Mouse (Mus musculus) liver, postnatal 0 days (tissue): ENCODE measurements around the gene Unc45a. TPM values are rescaled to one million over a fixed set of nuclear protein-coding genes. Genes with fewer than 3 reads are reported as not detected.

Experiments
- ATAC-seq: fragments of 200-750 bp; cut with Nextera tagmentation; 2 replicates; pipeline ENCODE4 v1.8.0; 2017; ENCODE audit warnings: mild to moderate bottlenecking, moderate library complexity
- DNase-seq: peaks from one replicate; pipeline ENCODE4 v3.0.0-alpha.2; 2016
- H3K27ac ChIP-seq: fragments of 300-500 bp; sonication (generic); 2 replicates; pipeline ENCODE4 v1.5.1; 2014; ENCODE audit warnings: antibody characterized with exemption, moderate library complexity, mild to moderate bottlenecking, low read depth
- H3K27me3 ChIP-seq: fragments of 300-500 bp; sonication (generic); 2 replicates; pipeline ENCODE4 v1.6.1; 2014; ENCODE audit warnings: low read length, control low read depth, mixed read lengths; ENCODE audit not compliant: insufficient read depth
- H3K36me3 ChIP-seq: fragments of 300-500 bp; sonication (generic); replicated peaks from 2 replicates; pipeline ENCODE4 v1.6.1; 2014; ENCODE audit warnings: mild to moderate bottlenecking, control low read depth, low read length, moderate library complexity, mixed read lengths; ENCODE audit not compliant: insufficient read depth
- H3K4me1 ChIP-seq: fragments of 300-500 bp; sonication (generic); 2 replicates; pipeline ENCODE4 v1.6.1; 2014; ENCODE audit warnings: antibody characterized with exemption, mild to moderate bottlenecking, control low read depth; ENCODE audit not compliant: insufficient read depth
- H3K4me2 ChIP-seq: fragments of 300-500 bp; sonication (generic); 2 replicates; pipeline ENCODE4 v1.6.1; 2014; ENCODE audit warnings: low read depth, mild to moderate bottlenecking, low read length, moderate library complexity, mixed read lengths
- H3K4me3 ChIP-seq: fragments of 300-500 bp; sonication (generic); 2 replicates; pipeline ENCODE4 v1.5.1; 2014; ENCODE audit warnings: low read depth, low read length
- H3K9ac ChIP-seq: fragments of 300-500 bp; sonication (generic); replicated peaks from 2 replicates; pipeline ENCODE4 v1.6.1; 2014; ENCODE audit warnings: mild to moderate bottlenecking, moderate library complexity
- H3K9me3 ChIP-seq: fragments of 300-500 bp; sonication (generic); 2 replicates; pipeline ENCODE4 v1.6.1; 2016; ENCODE audit warnings: mild to moderate bottlenecking, control low read depth, low read length, mixed read lengths
- CTCF ChIP-seq: sonication (generic); IDR thresholded peaks from 2 replicates; pipeline ENCODE4 v1.5.1; 2016; ENCODE audit warnings: antibody characterized with exemption, low read depth
- EP300 ChIP-seq: IDR thresholded peaks from 2 replicates; pipeline ENCODE4 v1.6.1; 2016; ENCODE audit warnings: antibody characterized with exemption, low read depth, mild to moderate bottlenecking
- WGBS: fragments of 180-500 bp; shearing (Covaris S2); extraction: QIAGEN DNeasy Blood & Tissue Kit; methylation state at CpG from one replicate; pipeline ENCODE4 v1.1.7; 2014; ENCODE audit not compliant: insufficient replicate concordance; 5-methylcytosine and 5-hydroxymethylcytosine counted together
- polyA plus RNA-seq: library from polyadenylated mRNA; unstranded; fragments of >200 nt; fragmentation: Nextera tagmentation; extraction: Ambion mirVana; gene quantifications from 2 replicates; pipeline ENCODE4 v1.2.1, GENCODE M21; 2015

Unc45a gene
- polyA plus RNA-seq, 1 experiment from 2014 or later: 7.2 TPM

DNA sequence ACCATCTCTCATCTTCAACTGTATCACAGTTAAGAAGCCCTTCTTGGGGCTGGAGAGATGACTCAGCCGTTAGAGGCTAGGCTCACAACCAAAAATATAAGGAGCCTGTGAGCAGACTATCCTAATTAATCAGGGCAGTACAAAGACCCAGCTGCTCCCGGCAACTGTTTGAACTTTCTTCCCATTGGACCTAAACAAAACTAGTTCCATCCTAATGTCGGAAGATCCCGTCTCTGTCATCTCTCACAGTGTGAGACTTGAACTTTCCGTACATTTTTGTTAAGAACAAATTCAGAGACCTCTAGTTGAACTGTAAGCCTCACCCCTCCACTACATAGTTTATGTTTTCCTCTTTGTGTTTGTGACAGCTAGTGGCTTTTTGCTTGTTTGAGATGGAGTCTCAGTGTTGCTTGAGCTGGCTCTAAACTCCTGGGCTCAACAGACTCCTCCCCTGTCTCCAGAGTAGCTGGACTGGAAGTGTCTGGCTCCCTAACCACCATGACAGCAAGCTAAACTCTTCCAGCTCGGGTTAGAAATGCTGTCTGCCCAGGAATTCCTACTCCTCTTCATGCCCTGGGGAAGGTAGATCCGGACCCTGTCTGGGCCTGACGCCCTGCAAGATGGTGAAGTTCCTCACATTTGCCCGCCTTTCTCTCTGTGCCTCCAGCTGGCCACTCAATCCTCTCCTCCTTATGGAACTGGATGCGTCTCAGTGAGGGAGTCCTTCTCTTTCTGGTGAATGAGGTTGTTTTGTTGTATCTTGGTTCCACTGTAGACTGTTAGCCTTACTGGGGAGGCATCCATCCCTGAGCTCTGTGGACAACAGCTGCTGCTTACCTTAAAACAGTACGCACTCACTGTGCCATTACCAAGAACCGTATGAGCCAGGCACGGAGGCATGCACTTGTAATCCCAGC is 7.1 kb upstream of the Unc45a start:
- no peaks in the 10 kb centered on the region for H3K27me3 ChIP-seq
- 72% methylated on average over 13 of the region's 13 CpGs for whole genome bisulfite sequencing
- H3K4me1 ChIP-seq: peaks cover 16% of the 10 kb centered on the region
- no peak for ATAC-seq
- H3K9me3 ChIP-seq: no peaks in the 10 kb centered on the region
- H3K9ac ChIP-seq: no peak overlapping the region
- no peak for DNase-seq
- H3K36me3 ChIP-seq: peaks cover 11% of the 10 kb centered on the region
- no peak overlapping the region for H3K4me3 ChIP-seq
- no peak overlapping the region for H3K4me2 ChIP-seq
- H3K27ac ChIP-seq: no peak overlapping the region
- TF ChIP-seq CTCF (no peak), EP300 (no peak)

DNA sequence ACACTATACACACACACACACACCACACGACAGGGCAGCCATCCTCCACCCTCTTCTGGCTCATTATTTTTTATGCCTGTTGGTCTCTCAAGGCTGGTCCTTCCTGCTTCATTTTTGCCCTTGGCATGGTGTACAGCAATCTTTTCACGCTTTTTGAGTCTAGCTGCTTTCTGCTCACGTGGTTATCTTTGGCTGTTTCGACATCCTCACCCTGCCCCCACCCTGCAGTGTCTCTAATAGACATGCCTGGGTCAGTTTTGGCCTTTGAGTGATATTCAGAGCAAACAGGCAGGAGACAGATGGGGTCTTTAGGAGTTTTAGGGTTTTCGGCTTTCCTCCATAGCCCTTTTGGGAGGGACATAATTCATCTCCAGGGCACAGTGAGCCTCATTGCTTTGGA is 6.0 kb upstream of the Unc45a start:
- TF ChIP-seq CTCF: no peak
- Histone ChIP-seq H3K4me1 (peaks cover 21% of the 10 kb centered on the region), H3K36me3 (0 out of 2 replicates have a peak, but pooled peaks cover 7% of the 10 kb centered on the region), H3K9ac (no peak overlapping the region), H3K27me3 (no peaks in the 10 kb centered on the region), H3K4me2 (no peak overlapping the region), H3K4me3 (no peak overlapping the region), H3K9me3 (no peaks in the 10 kb centered on the region), H3K27ac (no peak overlapping the region)
- WGBS: 49% methylated on average over 5 of the region's 5 CpGs
- no peak; the same call in 1 of the 2 replicates for ATAC-seq
- no peak for DNase-seq

GRCm38 (mm10) chr7:80346173-80346572 is 5.4 kb upstream of the Unc45a start:
- Histone ChIP-seq H3K9me3 (no peaks in the 10 kb centered on the region), H3K4me1 (peaks cover 22% of the 10 kb centered on the region), H3K9ac (no peak overlapping the region), H3K27ac (no peak overlapping the region), H3K27me3 (no peaks in the 10 kb centered on the region), H3K36me3 (0 out of 2 replicates have a peak, but pooled peaks cover 2% of the 10 kb centered on the region), H3K4me2 (no peak overlapping the region), H3K4me3 (no peak overlapping the region)
- TF ChIP-seq CTCF (no peak), EP300 (no peak)
- WGBS: 84% methylated on average over 9 of the region's 9 CpGs
- no peak for DNase-seq
- no peak for ATAC-seq

DNA sequence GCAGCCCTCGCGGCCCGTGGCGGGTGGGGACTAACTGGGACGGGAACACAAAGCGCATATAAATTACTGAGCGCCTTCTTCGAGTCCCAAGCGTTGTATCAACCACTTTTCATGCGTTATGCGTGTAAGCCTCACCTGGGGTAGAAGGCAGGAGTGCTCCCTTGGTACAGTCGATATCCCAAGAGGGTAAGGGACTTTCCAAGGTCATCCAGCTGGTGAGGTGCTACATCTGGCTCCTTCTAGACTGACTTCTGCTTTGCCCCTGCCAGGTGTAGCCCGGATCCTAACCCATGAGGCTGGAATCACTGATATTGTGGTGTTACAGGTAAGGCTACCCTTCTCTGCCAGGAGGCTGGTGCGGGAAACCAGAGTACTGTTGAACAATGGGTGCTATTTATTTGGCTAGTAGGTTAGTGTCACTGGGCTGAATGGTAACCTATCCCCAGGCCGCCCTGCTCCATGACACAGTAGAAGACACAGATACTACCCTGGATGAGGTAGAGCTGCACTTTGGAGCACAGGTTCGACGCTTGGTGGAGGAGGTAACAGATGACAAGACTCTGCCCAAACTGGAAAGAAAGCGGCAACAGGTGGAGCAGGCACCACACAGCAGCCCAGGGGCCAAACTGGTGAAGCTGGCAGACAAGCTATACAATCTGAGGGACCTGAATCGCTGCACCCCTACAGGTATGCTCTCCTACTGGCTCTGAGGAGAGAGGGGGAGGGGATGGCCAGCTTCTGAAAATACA is 2.6 kb upstream of the Unc45a start:
- H3K36me3 ChIP-seq: no peaks in the 10 kb centered on the region
- 24% methylated on average over 19 of the region's 19 CpGs for WGBS
- TF ChIP-seq EP300: no peak
- TF ChIP-seq CTCF: no peak
- ATAC-seq: no peak
- peak overlapping the region; percentile 95 for H3K4me2 ChIP-seq
- H3K4me3 ChIP-seq: peak overlapping the region; percentile 61
- H3K9ac ChIP-seq: peak overlapping the region; percentile 81
- H3K9me3 ChIP-seq: no peaks in the 10 kb centered on the region
- no peak for DNase-seq
- peak overlapping the region; percentile 56; the same call in 1 of the 2 replicates for H3K27ac ChIP-seq
- H3K27me3 ChIP-seq: no peaks in the 10 kb centered on the region
- peaks cover 35% of the 10 kb centered on the region for H3K4me1 ChIP-seq

- H3K4me1 ChIP-seq: peaks cover 35% of the 10 kb centered on the region
- peak within 1 kb of the TSS; percentile 56; the same call in 1 of the 2 replicates for H3K27ac ChIP-seq
- 1% methylated on average over 25 of the region's 25 CpGs for WGBS
- peak within 1 kb of the TSS; percentile 61 for H3K4me3 ChIP-seq
- H3K4me2 ChIP-seq: peak within 1 kb of the TSS; percentile 95
- H3K9me3 ChIP-seq: no peaks in the 10 kb centered on the region
- TF ChIP-seq CTCF: peak; percentile 87
- no peak for TF ChIP-seq EP300
- peak; percentile 46 for ATAC-seq
- H3K36me3 ChIP-seq: no peaks in the 10 kb centered on the region
- peak; percentile 94 for DNase-seq
- H3K9ac ChIP-seq: peak within 1 kb of the TSS; percentile 81
- no peaks in the 10 kb centered on the region for H3K27me3 ChIP-seq
Observed at GRCm38 (mm10) chr7:80342858-80343257, 2.1 kb upstream of the Unc45a start, which contains the start of gene Hddc3. Hddc3 (plus strand) TSS chr7:80343104.

DNA sequence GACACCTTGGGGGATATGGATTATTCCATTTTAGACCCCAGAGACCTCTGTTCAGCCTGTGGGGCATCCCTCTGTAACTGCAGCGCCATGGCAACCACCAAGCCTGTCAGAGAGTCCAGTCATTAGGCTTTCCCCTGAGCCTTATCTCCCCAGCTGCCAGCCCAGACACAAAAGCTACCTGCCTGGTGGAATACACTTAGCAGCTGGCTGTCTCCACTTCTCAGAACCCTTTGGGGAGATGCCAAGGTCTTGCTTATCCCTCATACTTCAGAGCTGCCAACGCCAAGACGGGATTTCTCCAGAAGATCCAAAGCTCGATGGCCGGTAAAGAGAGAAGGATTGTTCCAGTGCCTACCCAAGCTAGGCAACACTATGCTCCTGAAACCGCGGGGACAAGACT is 988 bp upstream of the Unc45a start:
- no peak overlapping the region for H3K4me2 ChIP-seq
- TF ChIP-seq CTCF (no peak), EP300 (no peak)
- H3K36me3 ChIP-seq: peaks cover under 1% of the 10 kb centered on the region; the same call in 1 of the 2 replicates
- WGBS: 71% methylated on average over 7 of the region's 7 CpGs
- no peaks in the 10 kb centered on the region for H3K9me3 ChIP-seq
- DNase-seq (no peak), ATAC-seq (no peak)
- no peak overlapping the region for H3K4me3 ChIP-seq
- no peak overlapping the region for H3K27ac ChIP-seq
- no peak overlapping the region for H3K9ac ChIP-seq
- no peaks in the 10 kb centered on the region for H3K27me3 ChIP-seq
- H3K4me1 ChIP-seq: peaks cover 29% of the 10 kb centered on the region
